Mouse (Mus musculus) forebrain, embryonic 12.5 days (tissue): ENCODE measurements at regions not wholly inside any gene's neighbourhood (a gene's known extent, or its start where the extent isn't known, plus 50 kb on each side); places are given as distances from the start of the nearest gene placed in this dataset.
A peak's percentile ranks its signal among the peaks of the same experiment; 100 is the strongest.

Experiments used
- ATAC-seq: fragments of 200-750 bp; cut with Nextera tagmentation; 2 replicates; pipeline ENCODE4 v1.8.0; 2017; ENCODE audit warnings: moderate TSS enrichment; ENCODE audit not compliant: low FRiP score
- H3K27ac ChIP-seq: fragments of 300-500 bp; sonication (generic); 2 replicates; pipeline ENCODE4 v1.5.1; 2016; ENCODE audit warnings: mild to moderate bottlenecking
- H3K27me3 ChIP-seq: fragments of 300-500 bp; sonication (generic); 2 replicates; pipeline ENCODE4 v1.6.1; 2016; ENCODE audit warnings: mild to moderate bottlenecking
- H3K36me3 ChIP-seq: fragments of 300-500 bp; sonication (generic); replicated peaks from 2 replicates; pipeline ENCODE4 v1.6.1; 2016; ENCODE audit warnings: mild to moderate bottlenecking
- H3K4me1 ChIP-seq: fragments of 300-500 bp; sonication (generic); 2 replicates; pipeline ENCODE4 v1.6.1; 2016
- H3K4me2 ChIP-seq: fragments of 300-500 bp; sonication (generic); 2 replicates; pipeline ENCODE4 v1.6.1; 2016; ENCODE audit warnings: mild to moderate bottlenecking, moderate library complexity
- H3K4me3 ChIP-seq: fragments of 300-500 bp; sonication (generic); replicated peaks from 2 replicates; pipeline ENCODE4 v1.5.1; 2016; ENCODE audit warnings: mild to moderate bottlenecking
- H3K9ac ChIP-seq: fragments of 300-500 bp; sonication (generic); 2 replicates; pipeline ENCODE4 v1.6.1; 2016; ENCODE audit warnings: mild to moderate bottlenecking
- H3K9me3 ChIP-seq: fragments of 300-500 bp; sonication (generic); 2 replicates; pipeline ENCODE4 v1.6.1; 2016
- WGBS: fragments of 180-500 bp; shearing (Covaris S2); methylation state at CpG from one replicate; pipeline ENCODE4 v1.1.7; 2016; 5-methylcytosine and 5-hydroxymethylcytosine counted together

DNA sequence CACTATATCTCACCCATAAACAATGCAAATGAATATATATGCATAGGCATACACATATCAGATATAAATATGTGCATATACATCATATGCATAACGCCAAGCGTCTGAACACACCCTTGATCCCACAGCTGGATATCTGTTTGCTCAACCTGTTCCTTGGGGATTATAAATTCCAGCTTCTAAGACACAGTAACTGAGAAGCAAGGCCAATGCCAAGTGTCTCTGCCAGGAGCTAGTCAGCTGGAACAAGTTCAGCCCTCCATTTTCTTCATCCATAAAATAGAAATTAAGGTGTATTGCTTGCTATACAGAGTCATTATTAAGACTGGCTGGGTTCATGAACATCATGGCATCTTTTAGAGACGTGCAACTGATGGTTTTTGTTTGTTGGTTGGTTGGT, 116.3 kb downstream of the Arl4a start:
- Histone ChIP-seq H3K4me2 (no peak overlapping the region), H3K9ac (no peak overlapping the region), H3K27ac (no peak overlapping the region), H3K4me3 (no peak overlapping the region), H3K4me1 (peaks cover 7% of the 10 kb centered on the region), H3K27me3 (no peaks in the 10 kb centered on the region), H3K9me3 (no peaks in the 10 kb centered on the region), H3K36me3 (no peaks in the 10 kb centered on the region)
- no peak for ATAC-seq
- WGBS: 78% methylated on average over 3 of the region's 3 CpGs

DNA sequence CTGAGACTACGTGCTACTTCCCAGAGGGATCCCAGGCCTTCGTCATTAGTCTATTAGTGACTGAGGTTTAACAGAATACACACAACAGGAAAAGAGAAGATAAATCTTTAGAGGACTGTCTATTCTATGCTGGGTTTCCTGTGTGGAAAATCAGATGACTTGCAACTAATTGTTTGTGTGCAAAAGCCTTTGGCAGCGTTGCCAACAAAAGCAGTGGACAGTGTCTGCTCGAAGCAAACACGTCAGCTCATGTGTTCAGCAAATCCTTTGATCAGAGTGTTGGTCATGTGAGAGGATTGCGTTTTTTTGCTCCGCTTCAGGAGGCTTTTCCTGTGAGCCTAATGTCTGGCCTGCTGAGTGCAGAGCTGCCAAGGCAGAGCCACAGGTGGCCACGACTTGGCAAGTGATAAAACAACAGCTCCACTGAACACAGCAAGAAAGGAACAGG, 117.3 kb downstream of the Arl4a start:
- no peaks in the 10 kb centered on the region for H3K9me3 ChIP-seq
- peaks cover 7% of the 10 kb centered on the region for H3K4me1 ChIP-seq
- WGBS: 7% methylated on average over 8 of the region's 8 CpGs
- H3K36me3 ChIP-seq: no peaks in the 10 kb centered on the region
- no peak overlapping the region; the same call in 1 of the 2 replicates for H3K4me2 ChIP-seq
- no peak overlapping the region for H3K4me3 ChIP-seq
- no peak overlapping the region for H3K9ac ChIP-seq
- peak; percentile 90 for ATAC-seq
- peak overlapping the region; percentile 31; the same call in 1 of the 2 replicates for H3K27ac ChIP-seq
- no peaks in the 10 kb centered on the region for H3K27me3 ChIP-seq

DNA sequence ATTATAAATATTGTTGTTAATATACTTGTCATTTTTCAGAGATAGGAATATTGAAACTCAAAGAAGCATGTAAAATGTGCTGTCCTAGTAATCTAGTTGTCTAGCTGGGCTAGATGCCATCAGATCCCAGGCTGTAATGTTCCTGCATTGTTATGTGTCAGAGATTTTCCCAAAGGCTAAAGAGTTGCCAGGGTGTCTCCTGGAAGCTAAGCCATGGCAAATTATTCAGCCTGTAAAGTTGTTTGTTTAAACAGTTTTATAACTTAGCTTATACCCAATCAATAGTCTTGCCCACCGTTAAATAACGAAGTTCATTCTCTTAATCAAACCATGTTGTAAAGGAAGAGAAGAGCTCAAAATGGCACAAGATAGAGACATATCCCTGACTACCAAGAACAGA, 117.9 kb downstream of the Arl4a start:
- Histone ChIP-seq H3K27ac (0 out of 2 replicates have a peak overlapping the region, but pooled peaks have one; percentile 31), H3K9ac (no peak overlapping the region), H3K4me1 (peaks cover 7% of the 10 kb centered on the region), H3K4me2 (no peak overlapping the region), H3K27me3 (no peaks in the 10 kb centered on the region), H3K9me3 (no peaks in the 10 kb centered on the region), H3K4me3 (no peak overlapping the region), H3K36me3 (no peaks in the 10 kb centered on the region)
- no peak for ATAC-seq
- 77% methylated on average over 2 of the region's 2 CpGs for WGBS

DNA sequence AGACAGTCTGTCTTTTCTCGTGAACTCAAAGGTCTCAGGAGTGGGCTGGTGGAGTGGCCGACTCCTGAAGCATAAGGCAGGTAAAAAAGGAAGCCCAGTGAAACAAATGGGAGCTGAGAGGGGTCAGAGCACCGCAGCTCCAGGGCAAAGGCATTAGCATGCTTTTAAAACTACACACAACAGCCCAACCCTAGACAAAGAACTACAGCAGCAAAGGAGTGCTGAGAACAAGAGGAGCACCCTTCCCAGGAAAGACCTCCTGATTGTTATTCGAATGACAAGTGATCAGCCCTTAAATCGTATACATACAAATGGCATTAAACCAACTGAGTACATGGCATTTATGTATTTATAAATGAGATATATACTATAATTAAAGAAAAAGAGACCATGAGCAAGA, 149.3 kb downstream of the Arl4a start:
- WGBS: 47% methylated on average over 5 of the region's 5 CpGs
- Histone ChIP-seq H3K27ac (no peak overlapping the region), H3K36me3 (no peaks in the 10 kb centered on the region), H3K4me3 (no peak overlapping the region), H3K9me3 (no peaks in the 10 kb centered on the region), H3K4me1 (peaks cover 5% of the 10 kb centered on the region; the same call in 1 of the 2 replicates), H3K4me2 (no peak overlapping the region), H3K9ac (no peak overlapping the region), H3K27me3 (peaks cover 20% of the 10 kb centered on the region; the same call in 1 of the 2 replicates)
- no peak for ATAC-seq

DNA sequence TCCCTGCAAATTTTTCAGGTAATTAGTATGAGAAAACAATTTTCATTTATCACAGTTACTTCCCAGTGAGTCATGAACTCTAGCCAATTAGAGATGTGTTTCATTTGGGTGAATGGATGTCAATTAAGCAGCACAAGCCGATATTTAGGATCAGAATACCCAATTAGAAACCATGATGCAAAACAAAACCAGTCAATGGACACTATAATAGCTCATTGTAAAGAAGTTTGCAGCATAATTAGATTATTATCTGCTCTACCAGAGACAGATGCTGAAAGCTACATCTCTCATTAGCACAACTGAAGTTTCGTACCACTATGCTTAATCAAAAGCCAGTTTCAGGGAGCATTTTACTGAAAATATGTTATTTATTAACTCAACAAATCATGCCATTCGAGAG, 152.5 kb downstream of the Arl4a start:
- H3K4me1 ChIP-seq: peaks cover 5% of the 10 kb centered on the region; the same call in 1 of the 2 replicates
- H3K36me3 ChIP-seq: no peaks in the 10 kb centered on the region
- peak; percentile 68; the same call in 1 of the 2 replicates for ATAC-seq
- peaks cover 22% of the 10 kb centered on the region; the same call in 1 of the 2 replicates for H3K27me3 ChIP-seq
- 19% methylated on average over 3 of the region's 3 CpGs for WGBS
- no peak overlapping the region for H3K27ac ChIP-seq
- no peak overlapping the region for H3K4me2 ChIP-seq
- H3K9me3 ChIP-seq: no peaks in the 10 kb centered on the region
- H3K9ac ChIP-seq: no peak overlapping the region
- no peak overlapping the region for H3K4me3 ChIP-seq

DNA sequence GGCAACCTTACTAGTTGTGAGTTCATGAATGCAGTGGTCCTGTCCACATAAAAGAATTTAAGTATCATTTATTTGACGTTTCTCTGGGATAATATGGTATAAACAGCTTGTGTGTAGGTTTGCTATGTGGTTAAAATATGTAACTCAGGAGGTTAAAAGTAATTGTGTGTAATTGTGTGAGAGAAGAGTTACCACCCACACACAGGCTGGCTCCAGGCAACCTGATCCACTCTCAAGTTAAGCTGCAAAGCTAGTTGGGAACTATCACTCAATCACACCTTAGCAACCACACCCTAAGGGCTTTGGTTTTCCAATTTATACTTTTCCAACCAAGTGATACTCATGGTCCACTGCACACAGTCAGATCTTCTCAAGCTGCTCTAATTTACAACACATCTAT, 157.5 kb downstream of the Arl4a start:
- ATAC-seq: no peak
- Histone ChIP-seq H3K4me3 (no peak overlapping the region), H3K4me1 (no peaks in the 10 kb centered on the region), H3K9ac (no peak overlapping the region), H3K9me3 (no peaks in the 10 kb centered on the region), H3K27me3 (peaks cover 16% of the 10 kb centered on the region; the same call in 1 of the 2 replicates), H3K36me3 (no peaks in the 10 kb centered on the region), H3K4me2 (no peak overlapping the region), H3K27ac (no peak overlapping the region)
- 85% methylated on average over 1 of the region's 1 CpGs for WGBS

DNA sequence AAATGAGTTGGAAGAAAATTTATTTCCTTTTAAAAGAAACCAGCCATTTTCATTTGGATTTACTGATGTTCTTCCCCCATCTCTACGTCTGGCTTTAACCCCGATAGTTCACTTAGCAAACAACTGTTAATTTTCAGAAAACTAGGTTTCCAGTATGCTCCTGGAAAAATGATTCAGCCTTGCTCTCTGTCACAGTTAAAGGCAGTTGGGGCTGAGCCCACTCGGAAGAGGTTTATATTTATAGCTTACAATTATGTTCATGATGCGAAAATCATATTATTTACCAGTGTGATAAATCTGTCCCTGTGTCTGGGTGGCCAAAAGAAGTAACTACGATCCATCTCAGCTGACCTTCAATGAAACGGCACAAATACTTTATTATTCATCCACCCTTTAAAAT, 163.9 kb downstream of the Arl4a start:
- Histone ChIP-seq H3K9me3 (no peaks in the 10 kb centered on the region), H3K27ac (no peak overlapping the region), H3K36me3 (no peaks in the 10 kb centered on the region), H3K4me3 (no peak overlapping the region), H3K4me1 (no peaks in the 10 kb centered on the region), H3K9ac (no peak overlapping the region), H3K27me3 (no peaks in the 10 kb centered on the region), H3K4me2 (no peak overlapping the region)
- WGBS: 90% methylated on average over 6 of the region's 6 CpGs
- ATAC-seq: no peak

DNA sequence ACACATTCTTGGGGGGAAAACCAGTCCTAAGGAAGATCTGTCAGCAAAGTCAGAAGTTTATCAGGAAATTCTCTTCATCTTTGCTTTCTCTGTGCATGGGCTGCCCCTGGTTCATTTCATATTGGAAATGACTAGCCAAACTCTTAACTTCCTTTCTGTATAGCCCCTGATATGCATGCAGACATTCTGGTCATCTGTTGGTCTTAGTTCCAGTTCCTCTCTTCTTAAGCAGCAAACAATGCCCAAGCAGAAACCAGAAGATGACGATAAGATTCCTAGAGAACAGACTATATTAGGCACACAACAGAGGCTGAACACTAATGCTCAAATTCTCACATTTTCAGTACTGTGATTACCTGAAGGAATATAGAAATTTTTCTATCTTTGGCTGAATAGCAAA, 176.0 kb downstream of the Arl4a start:
- ATAC-seq: no peak
- no peak overlapping the region for H3K9ac ChIP-seq
- H3K4me2 ChIP-seq: no peak overlapping the region
- no peaks in the 10 kb centered on the region for H3K4me1 ChIP-seq
- no peak overlapping the region for H3K4me3 ChIP-seq
- H3K27me3 ChIP-seq: no peaks in the 10 kb centered on the region
- 92% methylated on average over 1 of the region's 1 CpGs for whole genome bisulfite sequencing
- no peaks in the 10 kb centered on the region for H3K36me3 ChIP-seq
- H3K27ac ChIP-seq: no peak overlapping the region
- H3K9me3 ChIP-seq: no peaks in the 10 kb centered on the region

DNA sequence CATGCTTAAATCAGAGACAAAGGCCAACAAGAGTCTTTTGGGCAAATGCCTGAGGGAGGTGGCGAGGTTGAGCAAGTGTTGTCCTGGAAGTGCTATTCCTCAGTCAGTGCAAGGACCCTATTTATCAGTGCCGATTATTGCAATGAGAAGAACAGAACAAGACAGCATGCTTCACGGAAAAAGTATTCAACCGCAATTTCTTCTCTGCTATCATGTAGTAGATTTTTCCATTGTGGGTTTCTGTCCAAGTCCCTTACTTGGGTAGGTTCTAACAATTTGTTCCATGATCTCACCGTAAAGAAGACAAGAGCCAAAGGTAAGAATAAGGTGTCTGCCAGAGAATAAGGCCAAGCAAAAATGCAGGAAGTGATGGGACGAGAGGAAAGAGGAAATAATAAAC, 186.2 kb downstream of the Arl4a start:
- H3K9me3 ChIP-seq: no peaks in the 10 kb centered on the region
- ATAC-seq: no peak
- no peaks in the 10 kb centered on the region for H3K27me3 ChIP-seq
- WGBS: 90% methylated on average over 6 of the region's 6 CpGs
- H3K4me1 ChIP-seq: no peaks in the 10 kb centered on the region
- no peak overlapping the region for H3K4me3 ChIP-seq
- no peaks in the 10 kb centered on the region for H3K36me3 ChIP-seq
- H3K27ac ChIP-seq: no peak overlapping the region
- no peak overlapping the region for H3K4me2 ChIP-seq
- no peak overlapping the region for H3K9ac ChIP-seq

DNA sequence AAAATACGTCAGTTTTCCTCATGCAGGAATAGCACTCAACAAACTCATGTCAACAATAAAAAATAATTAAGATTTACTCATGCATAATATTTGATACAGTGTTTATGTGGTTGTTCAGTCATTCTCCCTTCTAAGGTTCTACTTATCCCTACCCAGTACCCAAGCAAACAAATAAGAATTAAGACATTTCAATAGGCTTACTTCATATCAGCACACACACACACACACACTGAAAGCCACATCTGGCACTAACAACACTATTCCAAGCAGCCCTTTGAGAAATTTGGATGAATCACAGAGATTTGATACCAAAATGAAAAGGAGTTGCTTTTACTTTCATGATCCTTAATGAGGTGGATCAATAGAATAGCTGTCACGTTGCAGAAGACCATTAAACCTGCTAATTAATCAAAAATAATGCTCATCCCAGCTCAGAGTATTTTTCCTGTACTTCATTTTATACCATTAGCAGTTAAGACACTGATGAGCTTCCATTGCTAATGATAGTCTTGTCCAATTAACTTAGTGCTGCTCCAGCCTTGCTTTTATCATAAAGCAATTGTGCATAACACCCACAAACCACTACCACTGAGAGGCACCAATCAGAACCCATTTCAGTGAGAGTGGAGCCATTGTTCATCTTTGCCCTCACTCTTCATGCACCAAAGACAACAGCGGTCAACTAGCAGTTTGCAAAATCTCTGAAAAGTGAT, 188.3 kb downstream of the Arl4a start:
- no peaks in the 10 kb centered on the region for H3K27me3 ChIP-seq
- H3K4me3 ChIP-seq: no peak overlapping the region
- 45% methylated on average over 3 of the region's 3 CpGs for WGBS
- H3K4me2 ChIP-seq: no peak overlapping the region
- peak; percentile 81; the same call in 1 of the 2 replicates for ATAC-seq
- H3K9ac ChIP-seq: no peak overlapping the region
- 0 out of 2 replicates have a peak overlapping the region, but pooled peaks have one; percentile 5 for H3K27ac ChIP-seq
- H3K9me3 ChIP-seq: no peaks in the 10 kb centered on the region
- H3K4me1 ChIP-seq: no peaks in the 10 kb centered on the region
- H3K36me3 ChIP-seq: no peaks in the 10 kb centered on the region

DNA sequence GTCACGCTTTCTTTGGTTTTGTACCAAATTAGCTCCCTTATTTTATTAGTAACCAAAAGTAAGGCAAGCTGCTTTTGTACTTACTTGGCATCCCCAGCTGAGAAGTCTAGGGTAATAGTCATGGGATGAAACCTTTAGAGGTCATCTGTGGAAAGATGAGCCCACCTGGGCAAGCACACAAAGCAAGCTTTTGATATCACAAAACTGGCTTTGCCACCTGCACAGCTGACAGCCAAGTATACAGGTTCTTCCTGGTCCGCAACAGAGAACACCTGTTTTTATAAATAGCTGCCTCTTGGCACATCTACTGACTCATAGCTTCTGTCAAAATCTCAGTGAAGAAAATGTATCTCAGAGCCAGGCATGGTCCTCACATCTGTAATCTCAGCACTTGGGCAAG, 197.2 kb downstream of the Arl4a start:
- Histone ChIP-seq H3K27ac (no peak overlapping the region), H3K4me2 (no peak overlapping the region), H3K27me3 (no peaks in the 10 kb centered on the region), H3K36me3 (no peaks in the 10 kb centered on the region), H3K9ac (no peak overlapping the region), H3K4me3 (no peak overlapping the region), H3K4me1 (no peaks in the 10 kb centered on the region), H3K9me3 (no peaks in the 10 kb centered on the region)
- WGBS: 89% methylated on average over 2 of the region's 2 CpGs
- no peak for ATAC-seq

DNA sequence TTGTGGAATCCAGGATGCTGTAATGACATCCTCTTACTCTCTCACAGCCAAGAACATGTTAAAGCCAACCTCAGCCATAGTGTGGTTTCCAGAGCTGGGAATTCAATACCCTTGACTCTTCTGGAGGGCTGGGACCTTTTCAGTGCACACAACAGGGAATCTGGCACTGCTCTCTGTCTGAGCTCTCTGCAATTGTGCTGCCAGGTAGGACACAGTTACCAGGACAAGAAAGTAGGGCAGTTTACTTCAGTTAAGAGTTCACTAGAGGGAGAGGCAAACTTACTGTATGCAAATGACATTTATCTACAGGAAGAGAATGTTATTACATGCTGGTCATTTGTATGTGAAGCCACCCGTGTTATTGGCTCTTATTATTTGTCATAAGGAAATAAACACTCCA, 197.6 kb downstream of the Arl4a start:
- no peak overlapping the region for H3K9ac ChIP-seq
- no peaks in the 10 kb centered on the region for H3K9me3 ChIP-seq
- no peak overlapping the region for H3K27ac ChIP-seq
- H3K4me1 ChIP-seq: no peaks in the 10 kb centered on the region
- H3K36me3 ChIP-seq: no peaks in the 10 kb centered on the region
- no peaks in the 10 kb centered on the region for H3K27me3 ChIP-seq
- no peak overlapping the region for H3K4me3 ChIP-seq
- no peak overlapping the region for H3K4me2 ChIP-seq
- ATAC-seq: no peak
- 86% methylated on average over 1 of the region's 1 CpGs for WGBS

DNA sequence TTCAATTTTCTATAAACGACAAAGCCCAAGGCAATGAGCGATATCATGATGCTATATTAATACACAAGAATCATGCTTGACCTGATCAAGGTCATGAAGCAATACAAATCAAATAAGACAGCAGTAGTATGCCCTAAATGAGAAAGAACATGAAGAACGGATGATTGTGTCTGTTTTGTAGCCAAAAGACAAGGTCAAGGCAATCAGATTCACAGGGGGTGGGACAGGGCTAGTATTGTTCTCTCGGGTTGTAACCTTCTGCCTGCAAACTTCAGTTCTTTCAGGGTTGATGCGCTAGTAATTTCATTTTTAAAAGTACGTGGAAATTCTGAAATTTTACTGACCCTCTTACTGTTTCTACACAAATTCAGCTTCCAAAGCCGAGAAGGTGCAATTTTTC, 206.7 kb downstream of the Arl4a start:
- no peaks in the 10 kb centered on the region for H3K4me1 ChIP-seq
- H3K9me3 ChIP-seq: no peaks in the 10 kb centered on the region
- H3K36me3 ChIP-seq: no peaks in the 10 kb centered on the region
- H3K4me2 ChIP-seq: no peak overlapping the region
- H3K4me3 ChIP-seq: no peak overlapping the region
- H3K9ac ChIP-seq: no peak overlapping the region
- H3K27ac ChIP-seq: no peak overlapping the region
- no peak for ATAC-seq
- 87% methylated on average over 7 of the region's 7 CpGs for WGBS
- no peaks in the 10 kb centered on the region for H3K27me3 ChIP-seq
